Mouse (Mus musculus) liver, embryonic 16.5 days (tissue): Measurements from ENCODE around the gene Snrpg. TPM values are rescaled to one million over a fixed set of nuclear protein-coding genes. Genes with fewer than 3 reads are reported as not detected.

ENCODE experiments used
- ATAC-seq: fragments of 200-750 bp; cut with Nextera tagmentation; 2 replicates; pipeline ENCODE4 v1.8.0; 2017; ENCODE audit warnings: low read depth, mild to moderate bottlenecking, moderate number of reproducible peaks, moderate library complexity
- H3K27ac ChIP-seq: fragments of 300-500 bp; sonication (generic); 2 replicates; pipeline ENCODE4 v1.5.1; 2014; ENCODE audit warnings: mild to moderate bottlenecking, low read length
- H3K27me3 ChIP-seq: fragments of 300-500 bp; sonication (generic); 2 replicates; pipeline ENCODE4 v1.6.1; 2014; ENCODE audit warnings: low read depth, low read length, mixed read lengths; ENCODE audit not compliant: control insufficient read depth, insufficient read depth
- H3K36me3 ChIP-seq: fragments of 300-500 bp; sonication (generic); 2 replicates; pipeline ENCODE4 v1.6.1; 2014; ENCODE audit warnings: mild to moderate bottlenecking; ENCODE audit not compliant: control insufficient read depth, insufficient read depth
- H3K4me1 ChIP-seq: fragments of 300-500 bp; sonication (generic); 2 replicates; pipeline ENCODE4 v1.6.1; 2014; ENCODE audit warnings: low read depth, low read length, mixed read lengths; ENCODE audit not compliant: control insufficient read depth
- H3K4me2 ChIP-seq: fragments of 300-500 bp; sonication (generic); 2 replicates; pipeline ENCODE4 v1.6.1; 2014; ENCODE audit warnings: low read depth, low read length, mixed read lengths
- H3K4me3 ChIP-seq: fragments of 300-500 bp; sonication (generic); 2 replicates; pipeline ENCODE4 v1.5.1; 2014; ENCODE audit warnings: low read depth, mild to moderate bottlenecking, low read length
- H3K9ac ChIP-seq: fragments of 300-500 bp; sonication (generic); 2 replicates; pipeline ENCODE4 v1.6.1; 2014; ENCODE audit warnings: low read depth, low read length
- H3K9me3 ChIP-seq: fragments of 300-500 bp; sonication (generic); replicated peaks from 2 replicates; pipeline ENCODE4 v1.6.1; 2016; ENCODE audit warnings: low read length; ENCODE audit not compliant: control insufficient read depth
- WGBS: fragments of 180-500 bp; shearing (Covaris S2); extraction: QIAGEN DNeasy Blood & Tissue Kit; methylation state at CpG from one replicate; pipeline ENCODE4 v1.1.7; 2014; ENCODE audit not compliant: insufficient replicate concordance; 5-methylcytosine and 5-hydroxymethylcytosine counted together
- polyA plus RNA-seq: library from polyadenylated mRNA; unstranded; fragments of >200 nt; fragmentation: Nextera tagmentation; extraction: Ambion mirVana; gene quantifications from 2 replicates; pipeline ENCODE4 v1.2.1, GENCODE M21; 2015

Gene Snrpg
- polyA plus RNA-seq, 1 experiment from 2014 or later = 256 TPM

- no peak for ATAC-seq
- no peak overlapping the region for H3K4me2 ChIP-seq
Observed at GRCm38 (mm10) chr6:86419239-86419638, 48.1 kb downstream of the Snrpg start.

GRCm38 (mm10) chr6:86420491-86420890 is 49.4 kb downstream of the Snrpg start:
- H3K9me3 ChIP-seq = no peaks in the 10 kb centered on the region
- no peak overlapping the region for H3K9ac ChIP-seq
- H3K27me3 ChIP-seq = no peaks in the 10 kb centered on the region
- no peak overlapping the region for H3K4me2 ChIP-seq
- WGBS = 78% methylated on average over 6 of the region's 6 CpGs
- H3K27ac ChIP-seq = no peak overlapping the region
- H3K4me1 ChIP-seq = no peaks in the 10 kb centered on the region
- H3K36me3 ChIP-seq = peaks cover 12% of the 10 kb centered on the region
- no peak overlapping the region for H3K4me3 ChIP-seq
- ATAC-seq = no peak

More at GRCm38 (mm10) chr6:86419239-86419638, 48.1 kb downstream of the Snrpg start:
- Histone ChIP-seq H3K4me3 (no peak overlapping the region), H3K27me3 (no peaks in the 10 kb centered on the region), H3K9me3 (no peaks in the 10 kb centered on the region), H3K36me3 (peaks cover 12% of the 10 kb centered on the region), H3K9ac (no peak overlapping the region), H3K4me1 (no peaks in the 10 kb centered on the region), H3K27ac (no peak overlapping the region)
- 79% methylated on average over 3 of the region's 3 CpGs for WGBS

GRCm38 (mm10) chr6:86426358-86426757 is 55.3 kb downstream of the Snrpg start, which contains the start of gene Gm44790:
Gene Gm44790 (plus strand): TSS chr6:86426658.
- H3K36me3 ChIP-seq = peaks cover 11% of the 10 kb centered on the region
- ATAC-seq = no peak
- H3K27ac ChIP-seq = no peak within 1 kb of the TSS
- 80% methylated on average over 1 of the region's 1 CpGs for WGBS
- H3K4me1 ChIP-seq = no peaks in the 10 kb centered on the region
- H3K9me3 ChIP-seq = no peaks in the 10 kb centered on the region
- H3K4me2 ChIP-seq = no peak within 1 kb of the TSS
- no peak within 1 kb of the TSS for H3K4me3 ChIP-seq
- no peaks in the 10 kb centered on the region for H3K27me3 ChIP-seq
- H3K9ac ChIP-seq = no peak within 1 kb of the TSS

Other genes with a start within 250 kb of the Snrpg start
- gene Tgfa, start 176.1 kb upstream of the Snrpg start, polyA plus RNA-seq = 2.3 and 2.4 TPM in 2 replicates
- 58.6 and 60.9 TPM in 2 replicates for gene Fam136a, start 5.7 kb upstream of the Snrpg start, polyA plus RNA-seq
- gene Pcyox1, start 25.9 kb downstream of the Snrpg start, polyA plus RNA-seq = 76.6 and 83.2 TPM in 2 replicates
- 17.5 and 19.5 TPM in 2 replicates for gene Tia1, start 32.9 kb downstream of the Snrpg start, polyA plus RNA-seq
- not detected in 2 replicates for gene Gm44790, start 55.4 kb downstream of the Snrpg start, polyA plus RNA-seq
- 10.6 and 10.8 TPM in 2 replicates for gene C87436, start 67.1 kb downstream of the Snrpg start, polyA plus RNA-seq
- 82.3 and 84.0 TPM in 2 replicates for gene Pcbp1, start 155.0 kb downstream of the Snrpg start, polyA plus RNA-seq